Mouse (Mus musculus) frontal cortex, adult 2 months (tissue): ENCODE data around the gene Daam1. TPM values are rescaled to one million over a fixed set of nuclear protein-coding genes. Genes with fewer than 3 reads are reported as not detected.
A peak's percentile ranks its signal among the peaks of the same experiment; 100 is the strongest.

ENCODE experiments used
- DNase-seq, 2 experiments: peaks; one replicate each; pipeline ENCODE4 v3.0.0; 2022; ENCODE audit warnings: low spot score in 1 of 2; ENCODE audit errors: extremely low spot score in 1 of 2
- polyA plus RNA-seq: library from polyadenylated mRNA; depleted of rRNA; stranded (reverse); fragments of >200 nt; gene quantifications from 2 replicates; pipeline ENCODE4 v1.2.3, GENCODE M21; 2012

The Daam1 gene
- polyA plus RNA-seq, 1 experiment = 27.2 TPM

DNA sequence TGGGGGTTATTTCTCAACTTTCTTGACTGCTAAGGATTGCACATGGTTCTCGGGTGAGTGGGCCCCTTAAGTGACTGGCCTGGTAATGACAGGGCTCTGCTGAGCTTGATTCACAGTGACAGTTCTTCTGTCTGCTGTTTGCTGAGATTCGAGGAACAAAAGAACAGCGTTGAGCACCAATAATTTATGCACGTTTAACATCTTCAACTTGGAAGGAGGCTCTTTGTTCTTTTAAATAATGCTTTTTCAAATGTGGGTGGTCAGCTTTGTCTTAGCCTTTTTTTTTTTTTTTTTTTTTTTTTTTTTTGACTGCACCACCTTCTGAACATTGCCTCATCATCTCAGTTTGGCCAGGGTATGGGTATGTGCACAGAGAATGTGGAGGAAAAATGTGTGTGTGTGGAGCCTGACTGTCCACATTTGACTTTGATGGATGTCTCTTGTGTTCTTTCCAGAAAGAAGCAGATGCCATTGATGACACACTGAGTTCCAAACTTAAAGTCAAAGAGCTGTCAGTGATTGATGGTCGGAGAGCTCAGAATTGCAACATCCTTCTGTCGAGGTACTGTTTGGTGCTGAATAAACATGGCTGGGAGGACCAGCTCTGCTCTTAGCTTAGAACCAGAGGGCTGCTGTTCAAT lies 128.6 kb downstream of the Daam1 start:
- no peak for DNase-seq

DNA sequence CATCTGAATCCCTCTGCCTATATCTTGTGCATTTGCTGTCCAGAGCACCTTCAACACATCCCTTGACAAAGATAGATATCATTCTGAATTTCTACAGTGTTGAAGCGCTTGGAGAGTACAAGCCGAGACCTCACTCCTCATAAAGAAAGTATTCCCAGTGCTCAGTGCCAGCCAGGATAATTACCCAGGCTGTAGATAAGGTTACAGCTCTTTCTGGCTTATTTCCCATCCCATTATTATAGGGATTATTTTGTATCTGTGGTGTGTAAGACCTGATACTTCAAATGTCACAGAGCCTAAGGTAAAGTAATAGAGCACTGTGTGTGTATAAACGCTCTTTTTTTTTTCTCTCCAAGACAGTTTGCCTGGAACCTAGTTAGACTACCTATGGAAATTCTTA lies 130.8 kb downstream of the Daam1 start:
- no peak for DNase-seq

DNA sequence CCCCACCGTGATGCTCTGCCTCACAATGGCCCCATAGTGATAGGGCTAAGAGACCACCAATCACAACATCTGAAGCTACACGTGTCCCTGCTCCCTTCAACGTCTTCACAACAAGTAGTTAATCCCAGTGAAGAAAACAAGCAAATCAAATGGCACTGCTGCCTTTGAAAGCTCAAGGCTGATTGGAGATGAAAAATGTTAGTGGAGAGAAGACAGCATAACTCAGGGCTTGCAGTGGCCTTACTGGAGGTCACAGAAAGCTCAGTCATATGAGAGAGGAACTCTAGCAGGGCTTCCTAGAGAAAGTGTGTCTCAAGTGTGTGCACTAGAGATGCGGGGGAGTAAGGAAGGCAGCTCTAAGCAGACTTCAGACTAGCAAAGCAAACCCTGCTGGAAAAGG lies 131.7 kb downstream of the Daam1 start:
- DNase-seq = no peak

DNA sequence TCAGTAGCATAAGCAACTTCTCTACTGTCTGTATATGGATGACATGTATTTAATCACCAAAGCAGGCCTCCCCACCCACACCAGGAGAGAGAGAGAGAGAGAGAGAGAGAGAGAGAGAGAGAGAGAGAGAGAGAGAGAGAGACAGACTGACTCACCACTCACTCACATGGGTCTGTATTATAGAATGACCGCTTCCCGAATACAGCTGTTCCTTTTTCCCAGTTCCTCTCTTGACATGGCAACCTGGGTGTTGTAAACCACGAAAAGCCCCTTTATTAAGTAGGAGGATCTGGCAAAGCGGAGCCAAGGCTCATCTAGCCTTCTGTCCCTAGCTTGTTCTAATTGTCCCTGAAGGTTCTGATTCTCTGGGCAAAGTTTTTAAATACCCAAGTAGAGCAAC lies 137.7 kb downstream of the Daam1 start:
- no peak for DNase-seq

DNA sequence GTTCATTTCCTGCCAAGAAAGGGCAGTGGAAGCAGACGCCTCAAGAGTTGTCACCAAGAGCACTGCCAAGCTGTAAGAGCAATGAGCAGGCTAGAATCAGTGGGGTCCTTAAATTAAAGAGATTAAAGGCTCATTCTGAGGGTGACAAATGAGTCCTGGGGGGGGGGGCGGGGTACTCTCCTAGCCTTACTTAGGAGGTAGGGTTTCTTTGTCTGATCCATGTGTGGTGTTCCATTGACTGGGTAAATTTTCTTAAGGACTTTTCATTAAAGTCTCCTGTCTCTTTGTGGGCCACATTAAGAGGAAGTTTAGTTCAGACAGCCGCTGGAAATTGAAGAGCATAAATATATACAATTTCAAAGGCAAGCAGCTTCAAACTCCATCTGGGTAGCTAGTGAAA lies 138.1 kb downstream of the Daam1 start:
- no peak for DNase-seq

DNA sequence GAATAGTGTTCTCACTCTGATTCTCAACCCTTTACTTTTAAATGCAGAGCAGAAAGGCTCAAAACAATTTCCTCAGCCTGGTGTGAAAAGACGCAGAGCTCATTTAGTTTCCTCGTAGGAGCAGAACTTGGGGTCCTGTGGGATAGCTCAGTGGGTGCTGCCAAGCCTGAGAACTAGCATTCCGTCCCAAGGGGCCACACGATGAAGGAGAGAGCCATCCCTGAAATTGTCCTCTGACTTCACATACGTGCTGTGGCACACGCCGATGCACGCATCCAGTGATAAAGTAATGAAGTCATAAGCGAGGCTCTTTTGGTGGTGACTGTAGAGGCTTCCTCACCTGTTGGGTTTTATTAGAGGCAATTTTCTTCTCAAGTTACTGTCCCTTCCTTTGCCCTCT lies 138.6 kb downstream of the Daam1 start:
- no peak for DNase-seq

DNA sequence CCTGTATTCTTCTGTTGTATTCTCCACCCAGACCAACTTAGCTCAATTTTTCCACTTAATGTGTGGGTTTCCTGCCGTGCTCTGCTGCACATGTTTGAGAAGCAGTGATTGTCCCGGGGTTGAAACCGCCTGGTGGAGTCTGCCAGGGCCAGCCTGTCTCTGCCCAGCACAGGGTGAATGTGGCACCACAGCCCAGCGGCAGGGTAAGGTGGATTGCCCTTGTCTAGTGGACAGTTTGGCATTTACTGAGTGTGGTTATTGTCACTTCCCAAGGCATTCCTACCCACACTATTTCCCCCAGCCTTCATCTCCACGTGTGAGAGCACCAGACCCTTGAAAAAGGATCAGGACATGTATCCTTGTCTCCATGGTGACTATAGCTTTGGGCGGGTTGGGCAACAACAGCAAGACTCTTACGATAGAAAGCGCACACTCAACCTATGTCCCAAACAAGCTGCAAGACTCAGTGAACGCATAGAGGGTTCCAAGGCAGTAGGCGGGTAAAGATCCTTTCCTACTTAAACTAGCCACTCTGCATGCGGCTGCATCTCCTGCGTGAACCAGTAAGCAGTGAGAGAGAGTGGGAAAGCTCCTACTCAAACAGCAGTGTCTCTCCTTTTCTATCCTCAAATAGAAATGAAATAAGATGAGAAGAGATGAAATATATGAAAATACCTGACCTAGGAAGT lies 139.2 kb downstream of the Daam1 start:
- no peak for DNase-seq

DNA sequence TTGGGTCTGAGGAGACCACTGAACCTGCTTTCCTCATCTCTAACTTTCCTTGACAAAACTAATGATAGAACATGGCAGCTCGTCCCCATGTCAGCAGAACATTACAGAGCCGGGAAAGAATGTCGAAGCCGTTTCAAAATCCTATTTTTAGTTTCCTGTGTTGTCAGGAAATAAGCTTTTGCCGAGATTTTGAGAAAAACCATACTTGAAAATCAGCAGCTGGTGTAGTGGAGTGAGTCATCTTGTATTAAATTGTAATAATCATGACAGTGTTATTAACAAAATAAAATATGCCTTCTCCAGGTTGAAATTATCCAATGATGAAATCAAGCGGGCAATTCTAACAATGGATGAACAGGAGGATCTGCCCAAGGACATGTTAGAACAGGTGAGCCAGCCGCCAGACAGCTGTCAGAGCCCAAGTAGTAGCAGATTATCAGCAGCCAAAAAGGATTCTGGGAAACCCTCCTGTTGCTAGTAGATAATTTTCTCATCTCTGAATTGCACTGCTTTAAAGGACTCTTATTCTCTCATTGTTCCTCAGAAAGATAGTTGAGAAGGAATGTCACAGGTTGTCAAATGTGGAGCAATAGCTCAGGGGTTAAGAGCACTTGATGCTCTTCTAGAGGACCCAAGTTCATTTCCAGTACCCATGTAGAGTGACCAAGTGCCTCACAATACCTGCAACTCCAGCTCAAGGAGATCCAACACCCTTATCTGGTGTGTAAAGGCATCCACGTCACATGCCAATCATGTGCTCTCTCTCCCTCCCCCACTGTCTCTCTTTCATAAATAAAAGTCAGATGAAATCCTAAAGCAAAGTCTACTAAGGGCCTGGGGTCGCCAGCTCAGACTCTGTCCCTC lies 140.1 kb downstream of the Daam1 start:
- DNase-seq = no peak

DNA sequence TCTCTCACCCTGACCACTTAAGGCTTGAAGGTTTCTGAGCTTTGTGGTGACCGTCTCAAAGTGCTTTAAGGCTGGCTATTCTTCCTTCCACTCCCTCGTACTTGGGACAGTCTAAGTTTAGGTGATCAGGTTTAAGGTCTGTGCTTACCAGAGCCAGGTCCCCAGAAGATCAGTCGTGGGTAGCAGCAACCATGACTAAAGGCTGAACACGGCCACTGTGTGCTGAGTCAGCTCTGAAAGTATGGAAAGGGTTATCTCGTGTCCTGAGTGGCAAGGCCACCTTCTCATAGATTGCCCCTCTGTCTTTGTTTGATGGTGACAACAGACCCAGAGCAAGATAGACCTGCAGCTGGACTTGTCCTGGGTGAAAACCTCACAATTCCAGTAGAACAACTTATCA lies 141.2 kb downstream of the Daam1 start:
- DNase-seq = no peak

DNA sequence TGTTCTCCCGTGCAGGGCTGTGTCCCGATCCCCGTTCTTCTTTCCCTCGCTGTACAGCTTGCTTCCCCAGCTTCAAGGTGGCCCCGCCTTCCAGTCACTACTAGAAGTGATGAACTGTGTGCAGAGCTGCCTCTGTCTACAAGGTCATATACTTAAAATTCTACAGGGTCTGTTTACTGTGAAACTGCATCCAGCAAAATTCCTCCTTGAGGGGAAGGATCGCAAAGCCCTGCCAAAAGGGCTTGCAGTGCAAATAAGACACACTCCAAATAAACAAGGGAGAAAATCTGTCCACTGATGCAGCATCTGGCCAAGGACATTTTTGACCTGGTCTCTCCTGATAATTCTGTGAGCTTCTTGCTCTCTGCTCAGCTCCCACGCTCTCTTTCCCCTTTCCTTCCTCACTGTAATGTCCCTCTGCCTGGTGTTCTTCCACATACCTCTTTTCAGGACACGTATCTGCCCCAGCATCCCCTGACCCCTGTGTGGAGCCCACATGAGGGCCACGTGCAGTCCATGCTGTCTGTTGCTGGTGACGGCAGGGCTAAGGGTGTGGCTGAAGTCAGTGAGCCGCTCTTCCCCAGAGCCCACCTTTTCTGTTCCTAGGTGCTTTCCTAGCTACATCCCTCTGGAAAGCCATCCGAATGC lies 141.9 kb downstream of the Daam1 start:
- DNase-seq = no peak

DNA sequence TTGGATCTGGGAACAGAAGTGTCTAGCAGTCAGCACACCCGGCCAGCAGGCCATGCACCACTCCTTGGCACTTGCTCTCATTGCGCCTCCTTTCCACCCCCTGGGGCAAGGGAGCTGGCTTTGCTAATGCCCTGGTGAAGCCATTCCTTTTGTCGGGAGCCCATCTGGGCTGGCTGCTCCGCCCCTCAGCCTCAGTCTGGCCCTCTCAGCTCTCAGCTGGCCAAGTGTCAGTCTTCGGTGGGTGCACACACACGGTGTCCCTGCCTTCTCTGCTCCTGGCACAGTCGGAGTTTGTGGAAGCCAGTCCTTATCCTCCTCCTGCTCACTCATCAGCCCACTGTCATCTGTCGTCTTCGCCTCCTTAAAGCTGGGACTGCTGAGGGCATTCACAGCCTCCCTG lies 142.7 kb downstream of the Daam1 start:
- no peak for DNase-seq

DNA sequence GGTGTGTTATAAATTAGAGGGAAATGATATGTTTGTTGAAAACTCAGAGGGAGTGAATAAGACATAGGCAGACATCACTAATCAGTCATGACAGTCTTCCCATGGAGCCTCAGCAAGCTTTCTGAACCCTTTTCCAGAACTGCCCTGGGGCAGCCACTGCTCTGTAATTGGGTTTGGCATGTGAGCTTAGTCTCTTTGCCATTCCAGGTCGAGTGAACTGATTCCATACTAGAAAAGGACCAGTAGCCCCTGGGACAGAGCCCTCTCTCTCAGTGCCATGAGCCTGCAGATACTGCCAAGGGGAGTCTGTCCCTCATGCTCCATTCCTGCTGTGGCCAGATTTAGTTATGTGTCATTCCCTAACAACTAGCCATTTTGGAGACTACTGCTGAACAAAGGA lies 144.7 kb downstream of the Daam1 start:
- no peak for DNase-seq

DNA sequence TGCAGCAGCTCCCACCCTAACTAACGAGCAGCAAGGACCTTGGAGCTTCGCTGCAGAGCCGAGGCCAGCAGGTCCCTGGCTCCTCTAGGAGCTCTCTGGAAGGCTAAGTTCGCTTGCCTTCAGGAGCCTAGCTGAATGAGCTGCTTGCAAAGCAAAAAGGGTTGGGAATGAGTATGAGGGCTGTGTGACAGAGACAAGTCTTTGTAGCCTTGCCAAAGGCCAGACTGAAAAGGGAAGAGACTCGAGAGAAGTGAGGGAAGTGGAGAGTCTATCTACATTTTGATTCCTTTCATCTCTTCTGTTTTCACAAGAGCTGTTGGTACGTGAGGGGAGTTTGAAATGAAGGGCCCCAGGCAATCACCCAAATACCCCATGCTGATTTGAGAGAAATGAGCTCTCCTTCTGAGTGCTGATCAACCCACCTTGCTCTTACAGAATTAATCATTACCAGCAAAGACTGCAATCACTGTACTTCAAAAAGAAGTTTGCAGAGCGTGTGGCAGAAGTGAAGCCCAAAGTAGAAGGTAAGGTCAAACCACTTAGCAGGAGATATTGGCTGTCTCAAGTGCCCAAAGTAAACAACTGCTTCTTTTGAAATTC lies 145.6 kb downstream of the Daam1 start:
- DNase-seq = peak in 1 of 2 experiments; percentile 40

DNA sequence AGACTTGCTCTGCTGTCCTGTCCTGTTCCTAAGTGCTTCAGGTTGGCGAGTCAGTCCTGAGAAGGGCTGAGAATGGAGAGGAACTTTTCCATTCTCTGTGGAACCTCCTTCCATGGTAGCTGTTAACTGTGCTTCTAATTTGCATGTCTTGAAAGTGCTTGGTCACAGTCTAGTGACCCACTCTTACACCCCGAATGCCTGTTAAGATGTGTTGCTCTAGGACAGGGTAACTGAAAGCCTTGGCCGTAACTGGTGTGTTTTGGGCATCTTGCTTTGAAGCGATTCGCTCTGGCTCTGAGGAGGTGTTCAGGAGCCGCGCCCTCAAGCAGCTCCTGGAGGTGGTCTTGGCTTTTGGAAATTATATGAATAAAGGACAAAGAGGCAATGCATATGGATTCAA lies 146.5 kb downstream of the Daam1 start:
- DNase-seq = no peak

DNA sequence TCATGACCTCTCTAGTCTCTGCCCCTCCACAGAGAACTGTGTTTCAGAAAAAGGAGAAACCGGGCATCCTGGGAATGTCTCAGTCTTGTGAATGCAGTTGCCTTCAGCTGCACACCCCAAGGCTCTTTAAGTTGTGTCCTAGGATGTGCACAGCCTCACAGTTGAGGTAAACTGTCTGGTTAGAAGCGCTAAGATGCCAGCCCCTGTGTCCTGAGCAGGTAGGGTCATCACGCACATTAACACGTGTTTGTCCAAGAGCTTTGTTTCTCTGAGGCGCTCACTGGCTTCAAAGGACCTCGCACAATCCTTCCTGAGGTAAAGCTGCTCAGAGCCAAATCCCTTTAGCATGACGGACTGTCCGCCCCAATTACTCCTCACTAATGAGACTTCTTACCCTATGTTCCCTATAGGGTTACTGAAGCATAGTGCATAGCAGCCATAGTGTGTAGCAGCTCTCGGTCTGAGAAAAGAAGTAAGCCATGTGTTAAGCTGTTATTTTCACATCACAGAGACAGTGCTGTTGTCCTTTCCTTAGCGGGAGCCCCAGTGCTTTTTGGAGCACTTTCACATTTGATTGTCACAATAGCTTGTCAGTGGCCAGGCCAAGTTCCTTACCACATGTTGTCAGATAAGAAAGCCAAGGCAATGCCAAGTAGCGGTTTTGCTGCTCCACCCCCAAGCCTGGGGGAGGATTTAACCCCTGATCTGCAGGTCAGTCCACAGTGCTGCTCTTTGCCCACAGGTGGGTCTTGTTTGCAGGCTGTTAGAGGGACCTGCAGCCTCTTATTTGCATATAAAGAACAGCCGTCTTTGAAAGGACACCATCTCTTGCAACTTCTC lies 147.9 kb downstream of the Daam1 start:
- no peak for DNase-seq

DNA sequence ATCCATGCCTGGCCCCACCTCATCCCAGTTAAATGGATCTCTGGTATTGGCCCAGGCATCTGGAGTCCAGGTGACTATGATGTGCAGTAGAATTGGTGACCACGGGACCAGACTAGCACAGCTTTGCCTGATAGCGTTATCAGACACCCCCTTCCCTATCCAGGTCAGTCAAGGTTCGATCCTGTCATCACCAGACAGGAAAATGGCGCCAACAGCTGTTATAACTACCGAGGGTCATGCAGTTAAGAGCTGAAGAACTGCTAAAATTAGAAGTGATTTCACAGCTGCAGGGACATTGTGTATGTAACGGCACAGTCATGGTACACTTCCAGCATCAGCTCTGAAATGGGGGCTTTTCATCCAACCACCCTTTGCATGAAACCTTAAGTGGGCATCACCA lies 149.3 kb downstream of the Daam1 start:
- DNase-seq = no peak

DNA sequence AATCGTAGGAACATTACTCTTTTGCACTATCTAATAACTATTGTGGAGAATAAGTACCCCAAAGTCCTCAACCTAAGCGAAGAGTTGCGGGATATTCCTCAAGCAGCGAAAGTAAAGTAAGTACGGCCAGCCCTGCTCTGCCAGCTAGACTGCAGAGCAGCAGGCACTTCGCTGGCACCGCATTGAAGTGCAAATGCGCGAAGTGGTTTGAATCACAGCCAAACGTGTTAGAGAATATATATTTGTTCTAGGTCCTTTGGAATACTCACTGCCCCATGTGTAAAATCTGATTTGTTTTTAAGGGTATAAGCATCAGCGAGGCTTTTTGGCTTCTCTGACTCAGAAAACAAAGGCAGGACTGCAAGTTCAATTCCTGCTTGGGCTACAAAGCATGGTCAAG lies 149.9 kb downstream of the Daam1 start:
- peak in 1 of 2 experiments; percentile 44 for DNase-seq

DNA sequence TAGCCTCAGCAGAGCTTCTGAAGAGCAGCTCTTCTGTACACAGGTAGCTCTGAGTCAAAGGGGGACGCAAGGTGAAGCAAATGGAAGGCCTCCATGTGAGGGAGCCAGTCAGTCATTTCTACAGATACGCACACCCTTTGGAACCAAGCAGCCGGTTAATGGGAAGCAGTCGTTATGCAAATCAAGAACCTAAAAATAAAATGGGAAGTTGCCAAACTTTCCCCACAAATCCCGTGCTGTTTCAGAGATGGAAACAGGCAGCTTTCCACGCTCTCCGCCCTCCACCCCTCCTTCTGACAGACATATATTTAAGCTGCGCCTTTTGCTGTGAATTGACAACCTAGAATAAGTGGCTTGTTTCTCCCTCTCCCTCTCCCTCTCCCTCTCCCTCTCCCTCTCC lies 150.4 kb downstream of the Daam1 start:
- peak in 1 of 2 experiments; percentile 66 for DNase-seq

DNA sequence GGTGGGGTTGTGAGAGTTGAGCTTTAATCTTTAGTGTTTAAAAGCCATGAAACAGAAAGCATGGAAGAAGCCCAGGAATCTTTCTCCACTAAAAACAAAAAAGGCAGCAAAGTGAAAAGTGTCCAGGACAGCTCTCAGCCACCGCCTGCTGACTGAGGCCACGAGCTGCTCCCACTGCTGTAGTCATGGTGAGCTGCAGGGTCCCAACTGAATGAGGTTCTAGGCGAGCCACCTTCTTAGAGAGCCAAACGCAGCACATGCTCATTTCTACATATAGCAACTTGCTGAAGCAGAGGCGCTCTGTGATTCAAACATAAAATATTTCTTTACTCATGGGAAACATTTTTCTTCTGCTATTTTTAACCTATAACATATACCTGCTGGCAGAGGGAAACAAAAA lies 150.9 kb downstream of the Daam1 start:
- no peak for DNase-seq
